Mouse (Mus musculus) stomach, embryonic 14.5 days (tissue): ENCODE measurements around the gene Cd44. TPM values are rescaled to one million over a fixed set of nuclear protein-coding genes. Genes with fewer than 3 reads are reported as not detected.

Source experiments
- ATAC-seq: fragments of 200-750 bp; cut with Nextera tagmentation; 2 replicates; pipeline ENCODE4 v1.8.0; 2017; ENCODE audit warnings: low read depth, moderate TSS enrichment; ENCODE audit not compliant: insufficient number of reproducible peaks, insufficient read depth, low FRiP score
- H3K27ac ChIP-seq: fragments of 300-500 bp; sonication (generic); 2 replicates; pipeline ENCODE4 v1.5.1; 2014; ENCODE audit warnings: mild to moderate bottlenecking, low read length, moderate library complexity, mixed read lengths
- H3K27me3 ChIP-seq: fragments of 300-500 bp; sonication (generic); 2 replicates; pipeline ENCODE4 v1.6.1; 2014; ENCODE audit warnings: low read length, control low read depth, mixed read lengths; ENCODE audit not compliant: control insufficient read depth, insufficient read depth
- H3K36me3 ChIP-seq: fragments of 300-500 bp; sonication (generic); 2 replicates; pipeline ENCODE4 v1.6.1; 2014; ENCODE audit warnings: mild to moderate bottlenecking, control low read depth, low read length, moderate library complexity, mixed read lengths; ENCODE audit not compliant: control insufficient read depth, insufficient read depth
- H3K4me1 ChIP-seq: fragments of 300-500 bp; sonication (generic); 2 replicates; pipeline ENCODE4 v1.6.1; 2014; ENCODE audit warnings: low read length, control low read depth, mixed read lengths; ENCODE audit not compliant: control insufficient read depth, insufficient read depth
- H3K4me2 ChIP-seq: fragments of 300-500 bp; sonication (generic); replicated peaks from 2 replicates; pipeline ENCODE4 v1.6.1; 2014; ENCODE audit warnings: low read depth, low read length, control low read depth
- H3K4me3 ChIP-seq: fragments of 300-500 bp; sonication (generic); 2 replicates; pipeline ENCODE4 v1.5.1; 2014; ENCODE audit warnings: low read depth, low read length, control low read depth
- H3K9ac ChIP-seq: fragments of 300-500 bp; sonication (generic); replicated peaks from 2 replicates; pipeline ENCODE4 v1.6.1; 2014; ENCODE audit warnings: low read depth, mild to moderate bottlenecking, control low read depth, low read length, moderate library complexity, mixed read lengths
- H3K9me3 ChIP-seq: fragments of 300-500 bp; sonication (generic); 2 replicates; pipeline ENCODE4 v1.6.1; 2016; ENCODE audit warnings: low read depth, low read length, control low read depth; ENCODE audit not compliant: control insufficient read depth
- WGBS: fragments of 180-500 bp; shearing (Covaris S2); extraction: QIAGEN DNeasy Blood & Tissue Kit; methylation state at CpG from one replicate; pipeline ENCODE4 v1.1.7; 2014; 5-methylcytosine and 5-hydroxymethylcytosine counted together
- polyA plus RNA-seq: library from polyadenylated mRNA; unstranded; fragments of >200 nt; fragmentation: Nextera tagmentation; extraction: Ambion mirVana; gene quantifications from 2 replicates; pipeline ENCODE4 v1.2.1, GENCODE M21; 2014

The Cd44 gene
- polyA plus RNA-seq, 1 experiment from 2014 or later, result 11.3 TPM

GRCm38 (mm10) chr2:102792804-102793203, 108.7 kb downstream of the Cd44 start:
- no peak overlapping the region for H3K27ac ChIP-seq
- H3K27me3 ChIP-seq, result no peaks in the 10 kb centered on the region
- H3K4me3 ChIP-seq, result no peak overlapping the region
- ATAC-seq, result no peak
- no peaks in the 10 kb centered on the region for H3K36me3 ChIP-seq
- no peaks in the 10 kb centered on the region for H3K9me3 ChIP-seq
- WGBS, result 87% methylated on average over 6 of the region's 6 CpGs
- no peaks in the 10 kb centered on the region for H3K4me1 ChIP-seq
- H3K4me2 ChIP-seq, result no peak overlapping the region
- H3K9ac ChIP-seq, result no peak overlapping the region

GRCm38 (mm10) chr2:102791641-102792040, 109.8 kb downstream of the Cd44 start:
- Histone ChIP-seq H3K4me1 (no peaks in the 10 kb centered on the region), H3K27me3 (no peaks in the 10 kb centered on the region), H3K4me3 (no peak overlapping the region), H3K4me2 (no peak overlapping the region), H3K27ac (no peak overlapping the region), H3K9me3 (no peaks in the 10 kb centered on the region), H3K9ac (no peak overlapping the region), H3K36me3 (no peaks in the 10 kb centered on the region)
- ATAC-seq, result no peak
- 76% methylated on average over 2 of the region's 2 CpGs for WGBS

DNA sequence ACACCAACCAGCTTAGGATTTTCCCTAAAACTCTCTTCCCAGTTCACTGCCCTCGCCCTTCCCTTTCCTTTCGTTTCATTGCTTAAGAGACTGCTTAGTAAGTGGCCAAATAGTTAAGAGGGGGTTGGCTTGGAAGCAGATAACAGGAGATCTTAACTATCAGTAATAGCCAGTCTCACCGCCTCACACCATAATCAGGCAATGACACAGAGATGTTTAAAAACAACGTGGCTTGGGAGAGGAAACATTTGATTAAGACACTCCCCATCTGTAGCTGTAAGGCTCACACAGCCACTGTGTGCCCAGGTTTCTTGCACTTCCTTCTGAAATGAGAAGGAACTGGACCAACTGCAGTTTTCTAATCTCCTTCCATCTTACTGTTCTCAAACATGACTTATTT, 115.8 kb downstream of the Cd44 start:
- no peaks in the 10 kb centered on the region for H3K36me3 ChIP-seq
- H3K9me3 ChIP-seq, result no peaks in the 10 kb centered on the region
- H3K27me3 ChIP-seq, result no peaks in the 10 kb centered on the region
- no peaks in the 10 kb centered on the region for H3K4me1 ChIP-seq
- H3K9ac ChIP-seq, result no peak overlapping the region
- no peak overlapping the region for H3K4me2 ChIP-seq
- H3K27ac ChIP-seq, result no peak overlapping the region
- H3K4me3 ChIP-seq, result no peak overlapping the region
- WGBS, result 51% methylated on average over 4 of the region's 4 CpGs
- no peak for ATAC-seq

DNA sequence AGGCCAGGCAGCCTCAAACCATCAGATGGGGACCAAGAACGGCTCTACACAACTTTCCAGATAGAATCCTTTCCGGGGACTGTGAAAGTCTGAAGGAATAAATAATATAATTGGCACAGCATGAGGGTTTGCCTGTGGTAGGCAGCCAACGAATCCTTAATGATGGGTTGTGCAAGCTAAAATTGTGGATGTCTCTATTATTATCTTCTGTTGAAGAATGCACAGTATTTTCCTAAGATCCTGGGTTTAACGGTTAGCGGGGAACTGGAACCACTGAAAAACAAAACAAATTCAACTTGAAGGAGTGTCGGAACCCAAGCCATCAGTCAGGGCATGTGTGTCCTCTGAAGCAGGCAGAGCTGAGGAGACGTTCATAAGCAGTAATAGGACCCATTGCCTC, 118.7 kb downstream of the Cd44 start:
- Histone ChIP-seq H3K9ac (no peak overlapping the region), H3K4me1 (no peaks in the 10 kb centered on the region), H3K27me3 (no peaks in the 10 kb centered on the region), H3K36me3 (no peaks in the 10 kb centered on the region), H3K9me3 (no peaks in the 10 kb centered on the region), H3K27ac (no peak overlapping the region), H3K4me2 (no peak overlapping the region), H3K4me3 (no peak overlapping the region)
- ATAC-seq, result no peak
- WGBS, result 78% methylated on average over 7 of the region's 7 CpGs

- no peak for ATAC-seq
- H3K27me3 ChIP-seq, result no peaks in the 10 kb centered on the region
- WGBS, result 75% methylated on average over 3 of the region's 3 CpGs
Observed at GRCm38 (mm10) chr2:102778208-102778607, 123.3 kb downstream of the Cd44 start.

GRCm38 (mm10) chr2:102775561-102775960, 125.9 kb downstream of the Cd44 start:
- H3K4me1 ChIP-seq, result no peaks in the 10 kb centered on the region
- no peaks in the 10 kb centered on the region for H3K36me3 ChIP-seq
- no peak overlapping the region for H3K9ac ChIP-seq
- H3K9me3 ChIP-seq, result no peaks in the 10 kb centered on the region
- H3K27me3 ChIP-seq, result no peaks in the 10 kb centered on the region
- H3K4me2 ChIP-seq, result no peak overlapping the region
- WGBS, result 70% methylated on average over 1 of the region's 1 CpGs
- no peak overlapping the region for H3K27ac ChIP-seq
- H3K4me3 ChIP-seq, result no peak overlapping the region
- no peak for ATAC-seq

More at GRCm38 (mm10) chr2:102778208-102778607, 123.3 kb downstream of the Cd44 start:
- no peak overlapping the region for H3K4me3 ChIP-seq
- no peak overlapping the region for H3K4me2 ChIP-seq
- no peak overlapping the region for H3K27ac ChIP-seq
- no peaks in the 10 kb centered on the region for H3K4me1 ChIP-seq
- no peak overlapping the region for H3K9ac ChIP-seq
- H3K36me3 ChIP-seq, result no peaks in the 10 kb centered on the region
- no peaks in the 10 kb centered on the region for H3K9me3 ChIP-seq

DNA sequence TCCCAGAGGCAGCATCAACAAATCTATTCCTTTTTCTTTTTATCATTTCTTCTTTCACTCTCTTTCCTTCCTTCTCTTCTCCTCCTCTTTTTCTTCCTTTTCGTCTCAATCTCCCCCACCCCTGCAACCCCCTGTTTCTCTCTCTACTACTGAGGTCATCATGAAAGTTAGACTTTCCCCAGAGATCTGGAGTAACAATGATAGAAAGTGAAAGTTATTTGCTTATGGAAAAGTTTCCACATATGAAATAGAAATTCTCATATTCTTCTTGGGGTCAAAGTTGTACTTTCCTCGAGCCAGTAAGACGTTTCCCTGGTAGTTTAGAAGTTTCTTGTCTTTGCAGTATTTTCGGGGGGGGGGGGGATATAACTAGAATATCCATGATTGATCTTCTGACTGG, 126.8 kb downstream of the Cd44 start:
- H3K36me3 ChIP-seq, result no peaks in the 10 kb centered on the region
- no peak overlapping the region for H3K9ac ChIP-seq
- H3K27ac ChIP-seq, result no peak overlapping the region
- H3K9me3 ChIP-seq, result no peaks in the 10 kb centered on the region
- no peak overlapping the region for H3K4me2 ChIP-seq
- H3K4me3 ChIP-seq, result no peak overlapping the region
- WGBS, result 79% methylated on average over 4 of the region's 4 CpGs
- ATAC-seq, result no peak
- no peaks in the 10 kb centered on the region for H3K4me1 ChIP-seq
- H3K27me3 ChIP-seq, result no peaks in the 10 kb centered on the region

- Histone ChIP-seq H3K36me3 (no peaks in the 10 kb centered on the region), H3K27ac (no peak overlapping the region), H3K4me3 (no peak overlapping the region), H3K4me1 (no peaks in the 10 kb centered on the region), H3K4me2 (no peak overlapping the region), H3K9me3 (no peaks in the 10 kb centered on the region), H3K9ac (no peak overlapping the region), H3K27me3 (no peaks in the 10 kb centered on the region)
- 87% methylated on average over 5 of the region's 5 CpGs for WGBS
- ATAC-seq, result no peak
Observed at GRCm38 (mm10) chr2:102772276-102772675, 129.2 kb downstream of the Cd44 start.

DNA sequence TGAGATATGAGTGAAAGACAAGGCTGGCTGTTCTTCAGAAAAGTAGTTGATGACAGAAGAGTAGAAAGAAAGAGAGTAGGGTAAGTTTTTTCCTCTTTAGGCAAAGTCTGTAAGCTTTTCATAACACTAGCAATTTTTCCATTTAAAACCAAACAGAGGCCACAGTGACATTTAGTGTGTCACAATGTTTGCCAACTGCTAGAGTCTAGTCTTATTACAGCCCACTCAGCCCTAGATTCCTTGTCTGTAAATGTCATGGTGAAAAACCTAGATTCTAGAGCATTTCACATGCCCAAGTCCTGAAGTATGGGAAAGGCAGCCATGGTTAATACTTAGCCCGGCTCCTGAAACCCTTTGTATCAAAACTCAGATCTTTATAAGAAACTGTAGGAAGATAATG, 130.2 kb downstream of the Cd44 start:
- ATAC-seq, result no peak
- Histone ChIP-seq H3K27ac (no peak overlapping the region), H3K27me3 (no peaks in the 10 kb centered on the region), H3K4me2 (no peak overlapping the region), H3K9me3 (no peaks in the 10 kb centered on the region), H3K4me3 (no peak overlapping the region), H3K4me1 (no peaks in the 10 kb centered on the region), H3K36me3 (no peaks in the 10 kb centered on the region), H3K9ac (no peak overlapping the region)
- WGBS, result 83% methylated on average over 1 of the region's 1 CpGs
